Mouse (Mus musculus) ES-CJ7 (cell line): ENCODE measurements at regions not wholly inside any gene's neighbourhood (a gene's known extent, or its start where the extent isn't known, plus 50 kb on each side); places are given as distances from the start of the nearest gene placed in this dataset.

Source experiments
- DNase-seq: peaks from one replicate; pipeline ENCODE4 v3.0.0; 2011; ENCODE audit warnings: low read depth, low spot score

DNA sequence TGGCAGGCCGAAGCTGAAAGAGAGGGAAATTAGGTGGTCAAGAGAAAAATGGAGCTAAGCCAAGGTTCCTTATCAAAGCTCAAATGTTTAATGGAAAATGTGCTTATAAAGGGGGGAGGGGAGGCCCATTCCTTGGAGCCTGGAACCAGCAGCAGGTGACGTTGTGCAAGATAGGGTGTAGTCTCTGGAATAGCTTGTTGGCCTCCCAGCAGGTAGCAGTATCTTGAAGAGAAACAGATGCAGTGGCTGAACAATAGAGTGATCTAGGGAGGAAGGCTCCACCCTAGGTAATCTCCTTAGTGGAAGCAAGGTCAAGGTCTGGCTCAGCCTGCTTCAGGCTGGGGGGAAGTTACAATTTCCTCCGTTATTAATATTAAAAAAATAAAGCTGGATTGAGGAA is 1789.4 kb upstream of the Gm8797 start:
- peak; percentile 78 for DNase-seq

DNA sequence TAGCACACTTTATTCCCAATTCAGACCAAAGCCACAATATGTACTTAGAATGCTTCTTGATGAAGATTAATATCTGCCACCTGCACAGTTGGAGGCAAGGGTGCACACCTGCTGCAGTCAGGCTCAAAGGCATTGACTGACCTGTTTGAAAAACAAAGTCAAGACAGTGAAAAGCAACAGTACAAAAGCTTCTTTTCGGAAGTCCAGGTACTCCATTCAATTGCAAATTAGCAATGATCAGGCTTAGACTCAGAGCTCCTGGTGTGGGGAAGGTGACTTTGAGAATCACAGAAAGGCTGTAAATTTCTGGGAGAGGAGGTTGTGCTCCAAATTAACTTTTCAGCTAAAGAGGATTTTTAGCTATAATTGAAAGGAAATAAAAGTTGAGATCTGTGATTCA is 1788.8 kb upstream of the Gm8797 start:
- peak; percentile 68 for DNase-seq
